Mouse (Mus musculus) layer of hippocampus, adult 11-12 months (tissue): ENCODE measurements around the gene Sphk1.

ENCODE experiments used
- DNase-seq: peaks from one replicate; pipeline ENCODE4 v3.0.0; 2022; ENCODE audit warnings: low spot score

Sphk1 gene

DNA sequence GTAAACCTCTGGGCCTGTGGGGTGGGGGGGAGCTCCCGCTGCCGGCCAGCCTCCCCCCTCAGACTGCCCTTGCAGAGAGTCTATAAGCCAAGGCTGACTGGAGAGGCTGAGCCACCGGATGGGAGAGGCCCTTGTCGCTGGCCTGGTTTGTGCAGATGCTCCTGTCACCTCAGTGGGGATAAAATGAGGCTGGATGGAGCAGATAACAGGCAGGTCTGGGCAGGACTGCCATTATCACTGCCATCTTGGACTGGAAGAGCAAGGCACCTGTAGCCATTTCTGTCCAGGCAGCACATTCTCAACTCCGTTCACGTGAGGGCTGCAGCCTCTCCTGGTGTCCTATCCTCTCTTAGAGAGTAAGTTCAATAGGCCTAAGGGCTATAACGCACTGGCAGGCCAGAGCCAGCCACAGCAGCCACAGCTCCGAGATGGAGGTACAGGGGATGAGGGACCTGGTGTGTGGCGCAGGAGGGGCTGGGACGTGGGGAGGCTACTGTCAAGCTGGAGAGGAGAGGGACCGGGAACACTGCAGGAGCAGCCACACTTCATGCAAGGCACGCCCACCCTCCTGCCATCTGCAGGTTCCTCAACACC, 7.5 kb downstream of the Sphk1 start:
- DNase-seq = no peak

DNA sequence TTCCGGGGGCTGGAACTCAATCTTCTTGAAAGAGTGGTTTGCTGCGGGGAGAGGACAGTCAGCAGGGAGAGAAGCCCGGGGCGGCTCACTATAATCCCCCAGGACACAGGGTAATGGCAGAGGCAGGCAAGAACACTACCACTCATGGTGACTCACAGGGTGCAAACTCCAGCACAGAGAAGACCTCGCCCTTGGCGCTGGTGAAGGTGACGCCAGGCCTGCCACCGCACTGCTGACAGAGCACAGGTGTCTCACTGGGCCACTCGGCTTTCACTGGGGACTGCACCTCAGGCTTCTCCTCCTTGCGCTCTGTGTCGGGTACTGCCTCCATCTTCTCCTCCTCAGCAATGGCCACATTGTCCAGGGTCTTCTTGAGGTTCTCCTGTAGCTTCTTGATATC, 10.5 kb downstream of the Sphk1 start:
- DNase-seq = no peak

DNA sequence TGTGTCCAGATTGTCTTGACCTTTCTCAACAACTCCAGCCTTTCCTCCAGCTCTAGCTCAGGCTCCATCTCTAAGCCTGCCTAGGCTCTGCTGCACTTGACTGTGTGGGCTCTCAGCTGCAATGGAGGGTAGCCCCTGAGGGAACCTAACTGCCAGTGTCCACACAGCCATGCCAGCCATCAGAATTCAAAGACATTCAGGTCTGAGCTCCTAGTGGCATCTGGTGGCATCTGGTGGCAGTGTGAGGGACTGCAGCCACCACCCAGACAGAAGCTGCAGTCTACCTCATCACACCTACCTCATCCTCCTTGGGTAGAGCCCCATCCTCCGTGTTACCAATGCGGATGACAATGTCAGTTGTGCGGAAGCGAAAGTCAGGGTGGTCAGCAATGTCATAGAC, 12.4 kb downstream of the Sphk1 start:
- DNase-seq = peak; percentile 43

DNA sequence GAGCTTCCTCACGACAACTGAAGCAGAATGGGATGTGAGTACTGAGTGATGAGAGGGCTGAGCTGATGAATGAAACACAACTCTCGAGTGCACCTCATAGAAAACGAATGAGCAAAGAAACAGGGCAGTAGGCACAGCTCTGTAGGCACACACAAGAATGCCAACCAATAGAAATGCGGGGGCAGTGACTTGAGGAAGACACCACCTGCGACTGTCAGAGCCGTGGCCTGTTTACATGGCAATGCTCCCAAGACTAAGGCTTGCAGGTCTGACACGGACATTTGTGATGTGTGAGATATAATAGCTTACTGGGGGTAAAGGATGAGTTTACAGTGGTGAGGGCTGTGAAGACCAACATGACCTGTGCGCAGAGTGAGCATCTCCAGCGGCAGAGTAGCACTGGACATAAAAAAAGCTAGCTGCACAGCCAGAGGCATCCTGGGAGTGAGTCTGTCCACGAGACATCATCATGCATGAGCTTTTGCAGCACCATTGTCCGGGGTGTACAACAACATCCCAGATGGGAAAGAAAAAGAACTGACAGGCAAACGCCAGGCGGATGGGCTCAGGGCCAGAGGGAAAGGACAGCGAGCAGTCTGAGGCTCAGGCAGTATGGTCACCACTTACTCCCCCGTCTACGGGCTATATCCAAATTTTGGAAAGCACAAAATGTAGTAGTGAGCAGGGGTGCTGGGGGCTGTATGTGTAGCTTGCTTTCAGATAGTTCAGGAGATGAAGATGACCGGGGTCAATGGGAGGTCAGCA, 16.8 kb downstream of the Sphk1 start:
- DNase-seq = no peak

DNA sequence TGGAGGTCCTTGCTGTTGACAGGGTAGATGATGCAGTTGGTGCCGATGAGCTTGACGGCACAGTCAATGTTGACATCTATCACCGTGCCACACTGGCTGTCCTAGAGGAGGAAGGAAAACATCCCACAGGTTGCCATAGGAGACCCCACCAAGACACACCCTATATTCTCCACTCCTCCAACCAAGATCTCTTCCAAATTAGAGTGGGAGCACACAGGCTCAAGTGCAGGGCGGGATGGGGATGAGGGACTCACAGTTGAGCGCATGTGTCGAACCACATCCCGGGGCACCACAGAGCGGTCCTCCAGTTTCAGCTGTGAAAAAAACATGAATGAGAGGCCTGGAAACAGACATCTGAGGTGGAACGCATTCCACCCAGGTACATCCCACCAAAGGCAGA, 18.1 kb downstream of the Sphk1 start:
- no peak for DNase-seq

DNA sequence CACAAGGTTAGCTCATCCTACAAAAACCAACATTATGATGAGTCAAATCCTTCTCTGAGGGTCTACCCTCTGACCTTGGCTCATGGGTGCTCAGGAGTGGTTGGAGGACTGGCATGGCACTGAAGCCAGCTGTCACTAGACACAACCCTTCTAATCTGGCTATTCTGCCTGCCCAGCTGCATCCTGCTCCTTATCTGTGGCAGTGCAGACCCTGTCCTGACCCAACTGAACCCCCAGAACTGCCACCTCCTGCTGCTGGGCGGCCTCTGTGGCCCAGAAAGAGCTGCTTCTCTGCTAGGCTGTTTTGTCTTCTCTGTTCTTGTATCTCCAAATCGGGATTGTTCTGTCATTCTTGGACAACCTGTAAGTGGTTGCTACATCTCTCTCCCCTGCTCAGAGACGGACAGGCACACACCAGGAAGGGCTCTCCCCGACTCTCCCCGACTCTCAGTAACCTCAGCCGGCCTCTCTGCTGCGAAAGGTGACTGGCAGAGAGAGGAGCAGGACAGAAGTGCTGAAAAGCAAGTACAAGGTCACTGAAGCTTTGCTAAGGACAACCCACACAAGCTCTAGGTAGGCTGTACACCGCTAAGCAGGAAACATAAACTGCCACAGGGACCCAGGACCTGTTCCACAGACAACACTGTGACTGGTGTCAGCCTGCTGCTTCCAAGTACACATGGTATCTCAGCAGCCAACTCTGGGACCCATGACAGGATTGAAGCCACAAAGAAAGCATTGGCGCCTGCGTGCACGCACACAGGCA, 18.7 kb downstream of the Sphk1 start:
- DNase-seq = no peak

DNA sequence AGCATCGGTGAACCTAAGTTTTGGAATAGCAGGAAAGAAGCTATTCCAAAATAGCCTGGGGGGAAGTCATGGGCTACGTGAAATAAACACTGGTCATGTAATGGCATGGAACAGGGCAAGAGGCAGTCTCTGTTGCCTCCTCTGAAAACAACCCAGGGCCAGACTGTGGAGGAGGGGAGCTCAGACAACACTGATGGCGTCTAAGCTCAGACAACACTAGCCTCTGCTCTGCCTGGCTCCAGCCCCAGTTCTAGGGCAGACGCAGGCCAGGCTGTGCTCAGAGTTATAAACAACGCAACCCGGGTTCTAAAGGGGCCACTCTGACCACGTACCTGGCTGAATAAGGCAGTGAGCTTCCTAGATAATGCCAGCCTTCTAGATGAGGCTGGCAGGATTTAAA, 20.0 kb downstream of the Sphk1 start:
- DNase-seq = no peak

DNA sequence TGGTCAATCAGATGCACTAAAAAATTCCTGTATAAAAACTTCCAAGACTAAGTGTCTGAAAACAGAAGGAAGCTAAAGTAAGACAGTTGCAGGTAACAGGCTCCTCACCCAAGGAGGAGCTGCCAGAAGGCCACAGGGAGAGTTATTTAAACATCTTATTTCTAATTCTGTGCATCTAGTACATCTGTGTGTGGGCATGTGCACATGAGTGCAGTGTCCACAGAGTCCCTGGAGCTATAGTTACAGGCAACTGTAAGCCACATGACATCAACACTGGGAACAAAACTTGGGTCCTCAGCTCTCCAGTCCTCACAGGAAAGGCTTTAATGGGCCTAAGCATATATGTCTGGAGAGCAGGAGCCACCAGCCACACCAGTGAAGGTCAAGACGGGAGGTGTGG, 21.5 kb downstream of the Sphk1 start:
- DNase-seq = no peak

DNA sequence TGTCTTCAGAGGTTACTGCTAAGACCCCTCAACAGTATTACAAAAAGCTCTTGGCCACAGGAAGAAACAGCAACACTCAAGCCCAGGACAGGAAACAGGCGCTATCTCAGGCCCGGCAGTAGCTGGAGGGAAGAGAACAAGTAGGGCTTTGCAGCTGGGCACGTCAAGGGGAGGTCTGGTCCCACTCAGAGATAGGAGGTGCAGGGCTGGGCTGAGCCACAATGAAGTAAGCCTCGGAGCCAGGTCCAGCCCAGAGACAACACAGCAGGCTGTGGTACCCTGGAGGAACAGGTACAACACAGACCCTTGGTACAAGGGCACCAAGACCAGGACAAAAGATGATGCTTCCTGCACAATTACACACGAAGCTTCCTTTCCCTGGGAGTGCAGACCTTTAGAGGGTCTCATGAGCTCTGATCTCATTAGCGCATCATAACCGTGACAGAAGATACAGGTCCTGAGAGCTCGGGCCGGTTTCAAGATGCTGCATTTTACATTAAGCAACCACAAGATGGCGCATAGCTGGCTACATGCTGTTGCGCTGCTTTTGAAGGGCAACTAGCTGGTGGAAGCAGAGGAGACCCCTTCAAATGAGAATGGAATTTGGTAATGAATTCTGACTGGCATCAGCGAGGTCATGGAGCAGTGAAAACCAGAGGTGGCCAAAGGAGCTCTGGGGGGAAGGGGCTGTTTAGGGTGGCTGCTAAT, 23.6 kb downstream of the Sphk1 start:
- DNase-seq = no peak

DNA sequence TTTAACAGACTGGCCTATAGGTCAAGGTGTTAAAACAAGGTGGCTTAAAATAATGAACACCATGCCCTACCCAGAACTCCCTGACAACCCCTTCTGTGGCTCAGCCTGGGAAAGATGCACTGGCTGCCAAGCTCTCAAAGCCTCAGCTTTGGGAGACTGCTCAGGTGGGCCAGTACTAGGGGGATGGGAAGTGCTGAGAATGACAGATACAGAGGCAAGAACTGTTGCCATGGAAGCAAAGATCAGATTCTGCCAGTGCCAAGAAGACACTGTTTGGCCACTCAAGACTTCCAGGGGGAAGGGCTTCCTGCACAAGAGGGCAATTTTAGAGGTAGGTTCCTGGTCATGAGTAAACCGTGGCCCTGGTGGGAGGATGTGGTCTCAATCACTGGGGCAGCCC, 24.8 kb downstream of the Sphk1 start:
- DNase-seq = no peak

GRCm38 (mm10) chr11:116556308-116556707, 25.6 kb downstream of the Sphk1 start:
- DNase-seq = no peak

DNA sequence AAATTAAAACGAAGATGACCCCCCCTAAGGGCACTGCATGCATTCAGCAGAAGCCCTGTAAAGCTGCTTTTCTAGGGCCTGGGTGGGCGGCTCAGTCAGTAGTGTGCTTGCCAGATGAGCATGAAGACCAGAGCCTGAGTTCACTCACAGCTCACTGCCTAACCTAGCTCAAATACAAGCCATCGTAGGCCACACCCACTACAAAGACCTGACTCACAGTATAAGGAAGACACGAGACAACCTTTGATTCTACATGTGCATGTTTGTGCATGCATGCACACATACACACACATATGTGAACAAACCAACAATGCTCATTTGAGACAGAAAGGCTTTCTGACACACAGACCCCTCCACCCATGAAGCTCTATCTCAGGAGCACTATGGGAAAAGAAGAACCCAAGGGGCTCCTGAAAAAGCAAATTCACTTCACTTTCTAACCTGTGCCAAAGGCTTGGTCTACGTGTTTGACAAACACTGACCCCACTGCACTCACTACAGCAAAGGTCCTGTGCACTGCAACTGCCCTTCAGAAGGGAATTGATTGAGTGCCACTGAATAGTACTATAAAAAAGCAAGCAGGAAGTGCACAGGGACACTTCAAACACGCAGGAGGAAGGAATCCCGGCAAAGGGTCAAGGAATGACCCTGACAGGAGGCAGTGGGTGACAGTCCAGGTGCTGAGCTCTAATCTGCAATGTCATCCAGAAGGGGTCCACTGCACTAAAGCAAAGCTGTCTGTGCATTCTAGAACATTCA, 34.7 kb downstream of the Sphk1 start:
- no peak for DNase-seq

- no peak for DNase-seq
These were observed 36.8 kb downstream of the Sphk1 start for GRCm38 (mm10) chr11:116567531-116567930.

GRCm38 (mm10) chr11:116570821-116571220, 40.1 kb downstream of the Sphk1 start:
- no peak for DNase-seq

GRCm38 (mm10) chr11:116571767-116572679, 41.3 kb downstream of the Sphk1 start:
- DNase-seq = no peak

- DNase-seq = peak; percentile 35
These were observed 42.2 kb downstream of the Sphk1 start for GRCm38 (mm10) chr11:116572756-116573543.

DNA sequence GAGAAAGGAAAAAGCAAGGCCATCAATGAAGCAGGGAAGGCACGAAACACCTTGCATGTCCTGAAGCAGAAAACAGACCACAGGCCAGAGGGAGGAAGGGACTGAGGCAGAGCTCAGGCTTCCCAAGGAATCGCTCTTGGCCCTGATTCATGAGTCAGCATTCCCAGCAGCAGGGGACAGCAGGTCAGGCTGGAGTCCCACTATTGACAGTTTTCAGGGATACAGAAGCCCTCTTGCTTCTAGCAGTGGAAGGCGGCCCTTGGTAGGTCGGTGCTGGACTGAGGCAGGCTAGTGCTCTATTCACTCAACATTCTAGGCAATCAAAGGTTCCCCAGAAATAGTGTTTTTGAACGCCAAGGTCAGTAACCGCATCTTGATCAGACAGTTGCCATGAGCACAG, 43.8 kb downstream of the Sphk1 start:
- no peak for DNase-seq

DNA sequence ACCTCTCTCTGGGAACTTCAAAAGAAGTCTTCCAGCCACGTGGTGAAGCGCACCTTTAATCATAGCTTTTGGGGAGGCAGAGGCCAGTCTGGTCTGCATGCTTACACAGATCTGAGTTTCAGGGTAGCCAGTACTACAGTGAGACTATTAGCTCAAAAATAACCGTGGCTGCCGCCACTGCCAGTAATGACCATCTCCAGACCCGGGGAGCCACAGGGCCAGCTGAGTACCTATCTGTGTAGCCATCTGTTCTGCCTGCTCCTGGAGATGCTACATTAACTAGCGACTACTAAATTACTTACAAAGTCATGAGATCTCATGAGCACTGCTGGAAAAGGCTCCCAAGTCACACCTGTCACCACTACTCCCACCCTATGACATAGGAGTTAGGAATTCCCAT, 44.3 kb downstream of the Sphk1 start:
- DNase-seq = no peak

GRCm38 (mm10) chr11:116575396-116575795, 44.7 kb downstream of the Sphk1 start:
- no peak for DNase-seq

- DNase-seq = no peak
These were observed 48.6 kb downstream of the Sphk1 start for GRCm38 (mm10) chr11:116579280-116579679.
